Mouse (Mus musculus) large intestine, adult 2 months (tissue): ENCODE data around the gene Eif3l. TPM values are rescaled to one million over a fixed set of nuclear protein-coding genes. Genes with fewer than 3 reads are reported as not detected.

Experiments used
- DNase-seq: peaks from one replicate; pipeline ENCODE4 v3.0.0-alpha.2; 2012; ENCODE audit warnings: low read depth, low spot score
- WGBS: fragments of 180-500 bp; shearing (Covaris S2); methylation state at CpG from one replicate; pipeline ENCODE4 v1.1.7; 2018; 5-methylcytosine and 5-hydroxymethylcytosine counted together
- polyA plus RNA-seq: library from polyadenylated mRNA; depleted of rRNA; stranded (reverse); fragments of >200 nt; gene quantifications from 2 replicates; pipeline ENCODE4 v1.2.3, GENCODE M21; 2012

Eif3l gene
- polyA plus RNA-seq, 1 experiment = 135 TPM

- WGBS = 16% methylated on average over 15 of the region's 15 CpGs
- DNase-seq = no peak
Observed at GRCm38 (mm10) chr15:79075658-79076365, 833 bp downstream of the Eif3l start.

- DNase-seq = no peak
Observed at GRCm38 (mm10) chr15:79079567-79079966, 4.6 kb downstream of the Eif3l start.

DNA sequence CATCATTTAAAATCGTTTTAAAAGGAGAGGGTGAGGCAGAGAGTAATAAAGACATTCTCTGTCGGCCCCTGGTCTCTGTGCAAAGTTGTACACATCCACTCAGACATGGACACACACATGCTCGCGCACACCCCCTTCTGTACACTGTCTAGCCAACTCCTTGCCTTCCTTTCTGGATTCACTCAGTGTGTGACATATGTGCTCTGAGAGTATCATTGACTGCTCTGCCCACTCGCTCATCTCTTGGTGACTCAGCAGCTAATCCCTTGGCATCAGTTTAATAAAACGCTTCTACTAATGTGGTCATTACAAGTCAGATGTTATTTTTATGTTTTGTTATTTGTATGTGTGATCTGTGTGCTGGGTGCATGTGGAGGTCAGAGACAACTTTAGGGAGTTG lies 17.3 kb downstream of the Eif3l start:
- WGBS = 66% methylated on average over 6 of the region's 6 CpGs
- DNase-seq = no peak

More at GRCm38 (mm10) chr15:79079567-79079966, 4.6 kb downstream of the Eif3l start:
- WGBS = 84% methylated on average over 7 of the region's 7 CpGs

DNA sequence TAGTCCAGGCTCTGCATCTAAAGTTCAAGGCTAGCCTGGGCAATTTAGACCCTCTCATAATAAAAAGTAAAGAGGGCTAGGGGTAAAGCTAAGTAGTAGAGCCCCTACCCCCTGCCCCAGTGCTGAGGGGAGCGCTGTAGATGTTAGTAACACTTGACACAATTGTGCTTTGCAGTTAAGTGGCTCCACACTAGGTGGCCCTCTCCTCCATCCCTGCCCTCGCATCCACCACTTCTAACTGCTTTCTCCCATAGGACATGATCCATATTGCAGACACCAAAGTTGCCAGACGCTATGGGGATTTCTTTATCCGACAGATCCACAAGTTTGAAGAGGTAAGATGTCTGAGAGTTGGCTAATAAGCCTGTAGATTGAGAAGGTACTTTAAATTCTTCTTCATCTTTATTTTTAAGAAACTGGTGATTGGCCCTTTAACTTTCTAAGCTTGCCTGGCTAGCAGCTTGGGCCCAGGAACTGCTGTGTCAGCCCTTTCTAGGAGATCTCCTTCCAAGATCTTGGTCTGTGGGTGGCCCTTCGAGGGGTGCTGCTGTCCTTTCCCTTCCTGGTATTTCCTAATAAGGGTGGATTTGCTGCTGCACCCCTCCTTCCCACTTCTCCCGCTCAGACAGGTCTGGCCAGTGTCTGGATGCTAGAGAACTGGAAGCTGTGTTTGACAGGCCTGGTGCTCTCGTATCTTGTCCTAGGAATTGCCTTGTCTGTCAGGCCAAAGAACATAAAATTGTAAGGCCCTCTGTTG lies 18.3 kb downstream of the Eif3l start:
- 63% methylated on average over 7 of the region's 7 CpGs for WGBS
- no peak for DNase-seq

DNA sequence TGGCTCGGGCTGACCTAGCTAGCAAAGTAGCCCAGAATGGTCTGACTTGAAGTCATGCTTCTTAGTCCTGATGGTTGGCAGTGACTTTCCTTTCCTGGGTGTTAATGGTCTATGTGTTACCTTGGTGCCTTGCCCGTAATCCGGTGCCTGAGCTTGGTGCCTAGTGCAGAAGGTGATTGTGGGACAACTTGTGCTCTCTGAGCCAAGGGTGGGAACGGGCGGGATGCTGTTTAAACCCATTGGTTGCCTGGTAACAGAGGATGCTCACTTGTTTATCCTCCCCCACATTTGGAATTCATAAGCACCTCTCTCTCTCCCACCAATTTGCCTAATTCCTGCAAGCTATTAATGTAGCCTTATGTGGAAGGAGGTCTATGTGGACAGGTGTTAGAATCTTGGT lies 20.5 kb downstream of the Eif3l start:
- no peak for DNase-seq
- 79% methylated on average over 5 of the region's 5 CpGs for WGBS

- WGBS = 60% methylated on average over 3 of the region's 3 CpGs
- no peak for DNase-seq
Observed at GRCm38 (mm10) chr15:79096556-79096955, 21.6 kb downstream of the Eif3l start.

GRCm38 (mm10) chr15:79097135-79097534 lies 22.2 kb downstream of the Eif3l start:
- WGBS = 20% methylated on average over 2 of the region's 2 CpGs

GRCm38 (mm10) chr15:79097611-79098025 lies 22.6 kb downstream of the Eif3l start:
- WGBS = 7% methylated on average over 6 of the region's 6 CpGs
- DNase-seq = no peak

More at GRCm38 (mm10) chr15:79097135-79097534, 22.2 kb downstream of the Eif3l start:
- DNase-seq = no peak

DNA sequence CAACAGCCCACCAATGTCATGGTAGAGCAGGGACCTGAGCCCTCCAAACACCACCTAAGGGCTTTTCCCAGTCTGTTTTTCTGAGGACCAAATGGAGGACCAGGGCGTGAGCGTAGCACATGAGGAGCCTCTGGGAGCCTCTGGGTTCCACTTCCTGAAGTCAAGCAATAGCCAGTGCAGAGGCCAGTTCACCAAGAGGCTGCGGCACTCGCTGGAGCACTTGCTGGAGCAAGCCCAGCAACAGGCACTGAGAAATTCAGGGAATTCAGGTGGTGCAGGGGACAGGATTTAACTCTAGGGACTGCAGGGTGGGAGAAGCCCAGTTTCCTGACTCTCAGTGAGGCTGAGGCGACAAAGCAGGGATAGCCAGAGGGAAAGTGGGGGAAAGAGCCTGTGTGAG lies 23.2 kb downstream of the Eif3l start:
- DNase-seq = no peak
- 72% methylated on average over 5 of the region's 5 CpGs for WGBS

DNA sequence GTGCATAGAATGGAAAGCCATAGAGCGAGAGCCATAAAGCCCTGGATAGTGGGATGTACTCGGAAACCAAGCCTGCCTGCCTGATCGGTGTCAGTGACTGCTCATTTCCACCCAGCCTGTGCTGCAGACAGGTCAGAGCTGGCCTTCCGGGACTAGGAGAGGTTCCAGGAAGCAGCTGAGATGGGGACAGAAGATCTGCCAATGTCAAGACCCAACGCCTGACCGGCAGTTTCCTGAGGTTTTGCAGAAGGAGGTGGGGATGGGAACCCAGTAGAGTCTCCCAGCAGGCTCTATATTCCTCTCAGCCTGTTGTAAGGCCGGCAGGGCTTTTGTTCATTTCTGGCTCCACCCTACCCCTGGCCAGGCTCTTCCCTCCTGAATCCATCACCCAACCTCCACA lies 23.9 kb downstream of the Eif3l start:
- WGBS = 61% methylated on average over 7 of the region's 7 CpGs
- no peak for DNase-seq

DNA sequence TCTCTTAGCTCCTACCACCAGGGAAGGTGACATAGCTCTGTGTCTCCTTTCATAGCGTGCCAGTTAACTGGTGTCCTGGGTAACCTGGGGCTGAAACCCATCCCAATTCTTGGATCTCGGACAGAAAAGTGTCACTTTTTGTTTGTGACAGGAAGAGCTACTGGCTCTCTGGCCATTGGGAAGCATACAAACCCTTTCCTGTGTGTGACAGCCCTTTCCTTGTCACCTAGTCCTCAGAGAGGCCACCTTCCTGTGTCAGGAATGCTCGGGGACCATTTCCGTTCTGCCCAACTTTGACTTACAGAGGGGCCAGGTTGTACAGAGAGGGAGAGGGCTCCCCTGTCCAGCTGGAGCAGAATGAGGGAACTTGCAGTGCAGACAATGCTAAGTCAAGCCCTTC lies 24.5 kb downstream of the Eif3l start:
- DNase-seq = no peak
- 73% methylated on average over 4 of the region's 4 CpGs for WGBS

DNA sequence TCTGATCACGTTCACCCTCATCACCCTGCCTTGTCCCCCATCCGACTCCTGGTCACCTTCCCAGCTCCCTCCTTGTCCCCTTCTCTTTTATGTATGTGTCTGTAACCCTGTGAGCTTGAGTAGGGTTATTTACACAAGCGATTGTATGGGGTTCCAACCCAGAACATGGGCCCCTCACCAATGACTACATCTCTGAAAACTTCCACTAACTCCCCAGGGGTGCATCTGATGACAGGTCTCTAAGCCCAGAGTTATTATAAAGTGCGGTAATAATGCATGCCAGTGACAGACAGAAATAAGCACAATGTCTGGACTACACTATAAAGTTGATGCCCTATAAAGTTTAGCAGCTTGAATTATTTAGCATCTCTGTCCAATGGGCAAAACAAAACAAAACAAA lies 25.4 kb downstream of the Eif3l start:
- DNase-seq = no peak
- WGBS = 75% methylated on average over 4 of the region's 4 CpGs

DNA sequence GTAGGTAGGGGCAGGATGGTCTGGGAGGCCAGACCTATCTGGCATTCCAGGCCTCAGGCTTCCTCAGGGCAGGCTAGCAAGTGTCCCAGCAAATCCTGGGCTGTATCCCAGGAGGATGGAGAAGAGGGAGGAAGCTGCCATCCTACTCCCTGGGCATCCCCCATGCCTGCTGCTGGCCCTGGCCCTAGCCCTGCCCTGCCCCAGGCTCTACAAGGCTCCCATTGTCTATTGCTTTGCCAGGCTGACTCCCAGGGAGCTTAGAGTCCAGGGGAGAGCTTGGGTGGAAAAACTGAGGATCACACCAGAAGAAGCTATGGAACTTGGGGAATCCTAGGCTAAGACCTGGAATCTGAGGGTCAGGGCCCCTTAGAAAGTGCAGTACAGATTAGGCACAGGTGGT lies 26.6 kb downstream of the Eif3l start:
- no peak for DNase-seq

DNA sequence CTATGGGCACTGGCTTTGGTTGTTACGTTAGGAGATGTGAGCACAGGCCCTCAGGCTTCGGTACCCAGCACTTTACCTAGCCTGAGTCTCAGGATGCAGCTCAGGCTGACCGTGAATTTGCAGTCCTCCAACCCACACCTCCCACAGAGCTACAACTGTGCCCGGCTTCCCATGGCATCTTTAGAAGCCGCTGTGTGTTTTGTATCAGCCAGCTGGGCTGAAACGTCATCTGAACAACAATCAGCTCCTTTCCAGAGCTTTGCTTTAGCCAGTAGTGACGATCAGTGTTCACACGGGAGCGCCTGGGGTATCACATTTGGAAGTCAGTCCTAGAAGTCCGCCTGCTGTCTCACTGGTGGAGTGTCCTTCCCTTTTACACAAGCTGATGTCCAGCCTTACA lies 28.3 kb downstream of the Eif3l start:
- WGBS = 79% methylated on average over 10 of the region's 10 CpGs
- no peak for DNase-seq

DNA sequence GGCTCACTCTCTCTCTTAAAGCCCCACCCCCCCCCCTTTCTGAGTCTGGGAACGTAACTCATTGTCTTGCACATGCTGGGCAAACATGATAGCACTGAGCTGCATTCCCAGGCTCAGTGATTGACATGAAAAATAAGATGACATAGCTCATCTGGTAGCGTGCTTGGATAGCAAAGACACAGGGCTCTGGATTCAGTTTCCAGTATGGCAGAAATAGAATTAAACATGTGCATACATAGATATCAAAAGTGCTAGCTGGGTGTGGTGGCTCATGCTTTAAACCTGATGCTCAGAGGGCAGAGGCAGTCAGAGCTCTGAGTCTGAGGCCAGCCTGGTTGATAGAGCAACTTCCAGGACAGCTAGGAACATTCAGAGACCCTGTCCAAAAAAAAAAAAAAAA lies 30.8 kb downstream of the Eif3l start:
- WGBS = 72% methylated on average over 2 of the region's 2 CpGs

DNA sequence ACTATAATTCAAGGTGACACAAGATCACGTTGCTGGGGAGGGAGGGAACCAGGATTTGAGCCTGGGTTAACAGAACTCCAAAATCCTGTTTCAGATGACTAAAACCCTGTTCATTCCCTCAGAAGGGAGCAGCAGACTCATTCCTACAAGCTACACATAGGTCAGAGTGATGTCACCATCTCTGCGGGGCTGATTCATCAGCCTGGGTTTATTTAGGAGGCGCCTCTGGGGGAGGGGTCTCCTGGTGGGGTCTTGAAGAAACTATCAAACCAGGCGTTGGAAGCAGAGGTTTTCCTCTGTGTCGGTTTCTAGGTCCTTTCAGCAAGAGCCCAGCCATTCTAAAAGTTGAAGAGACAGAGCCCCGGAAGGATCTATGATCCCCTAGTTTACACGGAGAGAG lies 33.0 kb downstream of the Eif3l start:
- WGBS = 31% methylated on average over 7 of the region's 7 CpGs
- no peak for DNase-seq

More for the DNA sequence above, 30.8 kb downstream of the Eif3l start:
- DNase-seq = no peak

DNA sequence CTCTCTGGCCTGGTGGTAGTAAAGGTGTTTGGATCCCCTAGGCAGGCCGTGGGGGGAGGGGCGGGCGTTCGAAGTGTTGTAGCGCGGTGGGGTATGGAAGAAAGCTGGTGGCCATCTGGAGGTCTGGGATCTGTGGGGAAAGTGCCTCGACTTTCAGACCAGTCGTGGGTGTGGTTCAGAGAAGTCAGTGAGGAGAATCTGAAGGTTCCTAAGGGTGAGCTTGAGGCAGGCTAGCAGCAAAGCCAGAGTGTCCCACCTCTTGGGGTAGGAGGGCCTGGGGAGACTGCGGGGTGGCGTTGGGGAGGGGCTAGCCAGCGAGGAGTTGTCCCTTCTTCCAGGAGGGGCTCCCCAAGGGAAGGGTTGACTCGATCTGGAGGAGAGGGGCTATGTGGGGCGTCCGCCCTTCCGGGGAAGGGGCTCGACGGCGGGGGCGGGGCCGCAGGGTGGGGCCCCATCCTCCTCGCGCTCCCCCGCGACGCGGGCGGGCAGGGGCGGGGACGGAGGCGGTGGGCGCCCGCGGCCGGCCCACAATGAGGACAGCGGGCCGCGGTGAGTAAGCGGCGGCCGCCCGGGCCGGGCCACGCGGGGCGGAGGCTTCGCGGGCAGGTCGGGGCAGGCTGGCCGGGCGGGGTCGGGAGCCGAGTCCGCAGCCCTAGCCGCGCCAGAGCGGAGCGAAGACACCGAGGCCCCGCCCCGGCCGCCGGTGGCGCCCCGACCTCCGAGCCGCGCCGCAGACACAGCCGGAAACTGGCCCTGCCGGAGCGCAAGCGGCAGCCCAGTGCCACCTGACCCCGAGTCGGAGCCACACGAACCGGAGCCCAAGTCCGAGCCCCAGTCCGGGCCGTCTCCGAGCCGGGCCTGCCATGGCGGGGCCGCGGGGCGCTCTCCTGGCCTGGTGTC lies 33.7 kb downstream of the Eif3l start, which contains the start of gene Micall1:
Micall1 (plus strand) TSS at position 478 of the 900 bp plus-strand sequence.
- WGBS = 1% methylated on average over 79 of the region's 85 CpGs
- DNase-seq = peak; percentile 47

DNA sequence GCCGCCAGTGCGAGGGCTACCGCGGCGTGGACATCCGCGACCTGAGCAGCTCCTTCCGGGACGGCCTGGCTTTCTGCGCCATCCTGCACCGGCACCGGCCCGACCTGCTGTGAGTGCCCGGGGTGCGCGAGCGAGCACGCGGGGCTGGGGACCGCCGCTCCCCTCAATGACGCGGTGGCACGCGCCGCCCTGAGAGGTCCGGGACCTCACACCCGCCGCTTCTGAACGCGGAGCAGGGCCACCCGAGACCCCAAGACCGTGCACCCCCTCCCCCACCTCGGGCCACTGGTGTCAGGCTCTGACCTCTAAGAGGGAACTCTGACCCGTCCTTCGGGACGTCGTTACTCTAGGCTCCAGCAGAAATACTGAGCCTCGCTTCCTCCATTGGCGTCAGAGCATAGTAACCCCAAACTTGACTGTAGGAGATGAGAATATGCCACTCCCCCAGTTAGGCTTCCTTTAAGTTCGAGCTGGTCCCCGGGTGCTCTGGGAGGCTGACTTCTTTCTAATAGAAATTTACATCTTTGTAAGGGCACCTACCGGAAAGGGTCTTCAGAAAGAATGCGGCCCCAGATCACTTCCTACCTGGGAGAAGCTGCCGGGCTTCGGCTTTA lies 34.4 kb downstream of the Eif3l start:
- no peak for DNase-seq
- 2% methylated on average over 46 of the region's 46 CpGs for WGBS

- 33% methylated on average over 9 of the region's 9 CpGs for WGBS
- no peak for DNase-seq
Observed at GRCm38 (mm10) chr15:79110031-79110430, 35.1 kb downstream of the Eif3l start.

- DNase-seq = no peak
- 90% methylated on average over 2 of the region's 2 CpGs for WGBS
Observed at GRCm38 (mm10) chr15:79110528-79110927, 35.5 kb downstream of the Eif3l start.
